Mouse (Mus musculus) gastrocnemius, postnatal 10 days (tissue): ENCODE results near the gene Ly6g6d. TPM values are rescaled to one million over a fixed set of nuclear protein-coding genes. Genes with fewer than 3 reads are reported as not detected.

Experiments used
- DNase-seq: peaks from one replicate; pipeline ENCODE4 v3.0.0; 2021; ENCODE audit warnings: mixed read lengths
- total RNA-seq, 2 experiments: library from RNA; stranded (reverse); gene quantifications; 2 replicates each; pipeline ENCODE4 v1.2.3; 2021

Ly6g6d gene
- total RNA-seq, 2 experiments from 2014 or later: 0.97 TPM; not detected in 1

DNA sequence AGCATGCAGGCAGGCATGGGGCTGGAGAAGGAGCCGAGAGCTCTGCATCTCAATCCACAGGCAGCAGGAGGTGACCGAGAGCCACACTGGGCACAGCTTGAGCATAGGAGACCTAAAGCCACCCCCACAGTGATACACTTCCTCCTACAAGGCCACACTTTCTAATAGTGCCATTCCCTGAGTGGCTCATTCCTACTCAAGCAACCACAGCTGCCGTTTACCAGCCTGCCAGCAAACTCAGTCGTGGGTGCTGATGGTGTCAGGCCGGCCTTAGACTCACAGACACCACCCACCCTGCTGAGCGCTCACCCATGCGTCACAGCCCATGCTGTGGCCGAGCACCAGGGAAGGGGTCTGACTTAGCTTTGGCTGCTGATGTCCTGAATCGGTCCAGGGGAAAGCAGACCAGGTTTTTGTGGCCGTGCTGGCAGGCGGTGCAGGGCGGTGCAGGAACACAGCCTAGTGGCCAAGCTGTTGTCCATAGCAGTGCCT, 19.3 kb upstream of the Ly6g6d start:
- DNase-seq: no peak

DNA sequence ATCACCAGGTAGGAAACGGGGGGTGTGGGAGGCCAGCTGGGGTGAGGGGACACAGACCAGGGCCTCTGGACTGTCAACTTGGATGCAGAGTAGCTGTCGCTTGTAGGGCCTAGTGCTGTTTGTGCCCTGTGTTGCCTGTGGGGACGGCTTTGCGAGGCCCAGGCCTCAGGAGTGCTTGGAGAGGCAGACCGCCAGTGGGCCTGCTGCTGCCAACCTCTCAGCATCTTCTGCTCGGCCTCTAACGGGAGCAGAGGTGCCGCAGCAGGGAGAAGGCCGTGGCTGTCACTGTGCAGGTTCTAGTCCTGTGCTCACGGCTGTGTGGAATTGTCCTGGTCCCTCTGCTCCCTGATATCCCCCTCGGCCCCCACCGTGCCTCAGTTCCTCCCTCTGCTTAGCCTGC, 18.7 kb upstream of the Ly6g6d start:
- no peak for DNase-seq

DNA sequence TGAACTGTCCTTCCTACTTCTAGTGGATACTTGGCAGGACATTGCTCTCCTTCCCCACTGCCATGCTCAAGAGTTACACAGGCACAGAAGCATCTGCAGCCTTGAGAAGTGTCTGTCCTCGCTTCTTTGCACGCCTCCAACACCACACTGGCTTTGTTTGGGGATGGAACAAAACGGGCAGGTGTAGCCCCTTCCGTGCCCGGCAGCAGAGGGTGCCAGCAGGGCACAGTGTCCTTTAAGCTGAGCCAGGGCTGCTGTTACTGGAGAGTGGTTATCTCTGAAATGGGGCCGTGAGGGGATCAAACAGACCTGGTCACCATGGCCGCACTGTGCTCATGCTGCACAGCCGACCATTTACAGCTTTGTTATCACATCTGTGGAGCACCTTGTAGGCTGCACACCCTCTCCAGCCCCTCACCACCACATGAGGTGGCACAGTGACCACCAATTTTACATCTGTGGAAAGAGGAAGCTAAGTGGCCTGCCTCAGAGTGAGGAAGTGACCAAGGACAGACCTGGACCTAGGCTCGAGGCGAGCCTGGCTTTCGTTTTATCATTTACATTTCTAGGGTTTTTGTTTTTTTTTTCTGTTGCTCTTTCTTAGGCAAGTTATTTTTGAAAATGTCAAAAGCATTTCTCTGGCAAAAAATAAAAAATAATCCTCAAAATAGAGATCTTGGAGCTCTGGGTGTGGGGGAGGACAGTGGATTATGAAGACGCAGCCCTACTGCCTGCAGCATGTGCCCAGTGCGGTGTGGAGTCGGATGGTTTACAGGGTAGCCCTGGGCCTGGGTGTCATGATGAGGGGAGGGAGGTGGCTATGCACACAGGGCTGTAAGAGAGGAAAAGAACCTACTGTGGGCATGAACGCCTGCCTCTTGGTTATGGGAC, 16.9 kb upstream of the Ly6g6d start:
- DNase-seq: no peak

DNA sequence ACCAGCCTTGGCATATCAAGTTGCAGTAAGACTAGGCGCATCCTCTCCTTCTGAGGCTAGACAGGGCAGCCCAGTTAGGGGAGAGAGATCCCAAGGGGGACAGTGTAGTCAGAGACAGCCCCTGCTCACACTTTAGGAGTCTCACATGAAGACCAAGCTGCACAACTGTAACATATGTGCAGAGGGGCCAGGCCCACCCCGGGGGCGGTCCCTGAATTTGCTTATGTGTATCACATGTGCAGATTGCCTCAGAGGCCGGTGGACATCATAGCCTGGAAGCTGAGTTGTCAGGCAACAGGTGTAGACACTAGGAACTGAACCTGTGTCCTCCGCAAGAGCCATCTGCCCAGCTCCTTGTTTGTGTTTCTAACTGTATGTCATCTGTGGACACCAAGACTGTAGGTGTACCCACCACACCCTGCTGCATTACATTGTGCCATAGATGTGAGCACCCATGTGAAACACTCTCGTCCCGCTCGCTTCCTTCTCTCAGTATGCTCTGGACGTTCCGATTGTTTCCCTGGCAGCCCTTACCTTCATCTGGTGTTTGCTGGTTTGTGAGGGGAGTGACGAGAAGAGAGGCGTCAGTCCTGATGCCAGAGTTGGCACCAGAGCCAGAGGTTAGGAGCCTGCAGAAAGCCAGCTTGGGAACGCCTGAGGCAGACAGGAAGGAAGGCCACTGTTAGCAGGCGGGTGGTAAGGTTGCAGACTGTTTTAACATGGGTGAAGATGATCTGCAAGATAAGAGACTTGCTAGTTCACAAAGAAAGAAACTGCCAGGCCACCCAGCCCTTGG, 14.7 kb upstream of the Ly6g6d start:
- DNase-seq: no peak

DNA sequence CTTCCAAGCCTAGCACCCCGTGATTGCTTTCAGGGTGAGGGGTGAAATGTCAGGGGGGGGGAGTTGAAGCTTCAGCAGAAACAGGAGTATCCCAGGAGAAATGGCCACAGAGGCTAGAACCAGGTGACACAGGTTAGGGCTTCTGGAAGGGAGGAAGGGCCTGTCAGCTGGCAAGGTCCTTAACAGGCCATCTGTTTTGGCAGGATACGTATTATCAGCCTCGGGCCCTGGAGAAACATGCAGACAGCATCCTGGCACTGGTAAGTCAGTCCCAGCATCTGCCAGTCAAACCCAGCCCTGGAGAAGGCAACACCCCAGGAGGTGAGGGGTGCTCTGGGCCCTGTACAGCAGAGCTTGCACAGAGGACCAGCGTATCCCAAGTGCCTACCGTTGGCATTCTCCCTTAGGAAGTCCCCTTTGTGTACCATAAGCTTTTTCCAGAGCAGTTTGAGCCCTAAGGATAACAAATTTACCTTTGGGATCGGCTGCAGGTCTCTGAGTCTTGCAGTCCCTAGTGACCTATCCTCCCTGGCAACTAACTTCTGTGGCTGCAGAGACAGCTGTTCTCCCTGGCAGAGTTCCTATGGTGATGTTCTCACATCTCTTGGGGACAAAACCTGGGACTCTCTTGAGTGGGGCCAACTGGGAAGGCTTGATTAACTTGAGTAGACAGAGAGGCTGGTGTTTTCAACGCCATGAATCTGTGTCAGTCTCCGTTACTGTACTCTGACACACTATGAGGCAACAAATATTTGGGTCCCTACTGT, 12.5 kb upstream of the Ly6g6d start:
- DNase-seq: no peak

DNA sequence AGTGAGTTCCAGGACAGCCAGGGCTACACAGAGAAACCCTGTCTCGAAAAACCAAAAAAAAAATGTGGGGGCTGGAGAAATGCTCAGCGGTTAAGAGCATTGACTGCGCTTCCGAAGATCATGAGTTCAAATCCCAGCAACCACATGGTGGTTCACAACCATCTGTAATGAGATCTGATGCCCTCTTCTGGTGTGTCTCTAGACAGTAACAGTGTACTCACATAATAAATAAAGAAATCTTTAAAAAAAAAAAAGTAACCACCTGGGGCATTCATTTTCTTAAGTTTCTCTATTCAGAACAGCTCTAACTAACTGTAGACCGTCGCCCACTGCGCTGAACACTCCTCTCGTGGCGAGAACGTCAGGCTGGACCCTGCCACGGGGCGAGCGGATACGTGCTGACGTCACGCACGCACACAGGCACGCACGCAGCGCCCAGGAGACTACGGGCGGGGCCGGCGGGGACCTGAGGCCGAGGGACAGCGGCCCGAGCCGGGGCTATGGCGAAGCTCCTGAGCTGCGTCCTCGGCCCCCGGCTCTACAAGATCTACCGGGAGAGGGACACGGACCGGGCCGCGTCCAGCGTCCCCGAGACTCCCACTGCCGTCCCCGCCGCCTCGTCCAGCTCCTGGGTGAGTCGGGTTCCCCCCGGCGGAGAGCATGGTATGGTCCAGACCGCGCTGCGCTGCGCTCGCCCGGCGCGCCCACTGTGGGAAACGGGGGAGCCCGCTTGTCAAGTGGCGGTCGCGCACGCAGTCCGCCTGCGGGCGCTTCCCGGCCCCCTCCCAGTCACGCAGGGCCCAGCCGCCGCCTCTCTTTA, 11.2 kb upstream of the Ly6g6d start, which contains the start of gene Abhd16a:
Gene Abhd16a (plus strand): TSS at position 439 of the 820 bp plus-strand sequence.
- peak; percentile 93 for DNase-seq

DNA sequence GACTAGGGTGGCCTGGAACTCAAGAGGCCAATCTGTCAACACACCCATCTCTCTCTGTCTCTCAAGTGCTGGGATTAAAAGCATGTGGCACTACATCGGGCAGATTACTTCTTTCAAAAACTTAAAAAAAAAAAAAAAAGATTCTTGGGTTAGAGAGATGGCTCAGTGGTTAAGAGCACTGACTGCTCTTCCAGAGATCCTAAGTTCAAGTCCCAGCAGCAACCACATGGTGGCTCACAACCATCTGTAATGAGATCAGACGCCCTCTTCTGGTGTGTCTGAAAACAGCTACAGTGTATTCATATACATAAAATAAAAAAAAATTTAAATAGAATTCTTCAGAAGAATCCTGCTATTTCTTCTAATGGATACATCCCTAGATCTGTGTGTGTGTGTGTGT, 10.3 kb upstream of the Ly6g6d start:
- no peak for DNase-seq

DNA sequence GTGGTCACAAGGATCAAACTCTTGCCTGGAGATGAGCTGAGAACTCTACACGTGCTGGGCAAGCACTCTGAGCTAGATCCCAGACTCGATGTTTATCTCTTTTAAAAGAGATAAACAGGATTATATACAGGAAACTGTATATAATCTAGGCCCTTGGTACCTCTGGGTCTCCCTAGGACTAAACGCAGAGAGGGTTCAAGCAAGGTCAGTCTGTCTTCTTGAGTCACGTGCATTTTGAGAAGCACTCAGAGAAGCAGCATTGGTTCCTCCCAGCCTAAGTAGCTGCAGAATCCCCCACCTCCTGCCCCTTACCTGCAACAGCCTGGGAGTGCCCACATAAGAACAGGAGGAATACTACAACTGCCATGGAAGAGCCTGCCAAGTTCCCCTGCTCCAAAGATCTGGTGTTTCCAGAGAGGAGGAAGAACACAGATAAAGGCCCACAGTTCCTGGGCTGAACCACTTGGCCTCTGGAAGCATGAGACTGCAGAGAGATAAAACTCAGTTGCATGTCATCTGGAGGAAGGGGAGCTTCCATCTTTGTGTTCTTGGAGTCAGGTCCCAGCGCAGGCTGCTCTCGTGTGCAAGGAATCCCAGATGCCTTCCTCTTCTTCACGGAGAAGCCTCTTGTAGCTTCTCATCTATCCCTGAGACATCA, 7.5 kb upstream of the Ly6g6d start, which contains the start of gene Ly6g6f:
Gene Ly6g6f (minus strand): TSS at position 403 of the 658 bp plus-strand sequence.
- DNase-seq: no peak

DNA sequence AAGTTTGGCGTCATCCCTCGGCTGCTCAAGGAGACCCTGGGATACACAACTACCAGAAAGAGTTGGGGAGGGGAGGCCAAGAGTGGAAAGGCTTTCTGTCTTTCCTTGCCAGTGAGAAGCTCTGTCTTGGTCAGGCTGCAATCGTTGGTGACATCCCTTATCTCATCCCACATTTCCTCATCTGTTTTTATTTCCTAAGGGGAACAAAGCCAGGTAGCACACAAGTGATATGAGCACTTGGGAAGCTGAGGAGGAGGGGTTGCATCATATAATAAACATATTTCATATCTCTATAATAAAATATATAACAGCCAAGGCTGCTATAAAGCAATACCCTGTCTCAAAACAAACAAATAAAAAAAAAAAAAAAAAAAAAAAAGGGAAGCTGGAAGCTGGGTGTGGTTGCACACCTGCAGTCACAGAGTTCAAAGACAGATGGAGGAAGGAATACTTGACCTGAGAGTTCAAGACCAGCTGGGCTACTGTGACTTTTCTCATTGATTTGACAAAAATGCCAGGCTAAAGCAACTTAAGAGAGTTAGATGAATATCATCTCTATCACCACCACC, 6.1 kb upstream of the Ly6g6d start:
- no peak for DNase-seq

DNA sequence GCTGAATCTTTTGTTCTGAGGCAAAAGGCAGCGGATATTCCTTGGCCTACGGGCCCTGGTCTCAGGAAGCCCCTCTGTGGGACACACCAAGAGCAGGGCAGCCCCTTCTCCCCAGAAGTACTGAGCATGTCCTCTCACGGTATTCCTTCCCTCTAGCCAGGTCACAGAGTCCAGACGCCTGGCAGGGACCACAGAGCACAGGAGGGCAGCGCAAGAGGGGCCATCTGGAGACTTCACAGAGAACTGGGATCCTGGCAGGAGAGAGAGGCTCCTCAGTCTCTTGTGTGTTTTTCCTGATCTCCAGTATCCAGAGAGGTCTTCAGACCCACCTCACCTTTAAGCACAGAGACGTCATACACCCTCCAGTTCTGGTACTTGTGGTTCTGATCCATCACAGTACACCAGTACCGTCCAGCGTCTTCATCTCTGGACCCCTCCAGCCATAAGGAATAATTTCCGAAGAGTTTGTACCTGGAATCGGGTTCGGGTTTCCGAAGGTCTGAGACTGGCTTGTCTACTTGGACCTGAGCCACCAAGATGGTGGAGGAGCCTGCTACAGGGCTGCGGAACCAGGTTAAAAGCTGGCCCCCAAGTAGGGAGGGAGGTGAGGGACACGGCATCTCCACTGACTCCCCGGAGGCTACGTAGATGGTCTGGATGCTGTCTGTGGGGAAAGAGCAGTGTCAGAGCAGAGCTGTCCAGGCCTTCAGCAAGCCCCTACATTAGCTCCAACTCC, 5.1 kb upstream of the Ly6g6d start:
- DNase-seq: no peak

DNA sequence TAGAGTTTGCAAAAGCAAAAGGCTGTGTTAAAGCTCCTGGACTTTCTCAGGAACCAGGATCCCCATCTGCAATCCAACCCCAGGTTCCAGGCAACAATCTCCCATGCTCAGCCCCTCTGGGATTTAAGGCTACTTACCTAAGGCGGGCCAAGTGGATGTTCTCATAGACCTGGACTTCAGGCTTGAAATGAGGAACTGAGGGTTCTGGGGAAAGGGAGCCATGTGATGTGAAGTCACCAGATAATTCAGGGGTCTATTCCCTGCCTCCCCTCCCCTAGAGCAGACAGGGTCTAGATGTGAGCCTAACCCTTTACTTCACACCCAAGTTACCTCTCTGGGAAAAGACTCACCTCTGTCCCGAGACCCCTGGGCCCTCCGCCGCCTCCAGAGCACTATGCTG, 2.8 kb upstream of the Ly6g6d start:
- no peak for DNase-seq

DNA sequence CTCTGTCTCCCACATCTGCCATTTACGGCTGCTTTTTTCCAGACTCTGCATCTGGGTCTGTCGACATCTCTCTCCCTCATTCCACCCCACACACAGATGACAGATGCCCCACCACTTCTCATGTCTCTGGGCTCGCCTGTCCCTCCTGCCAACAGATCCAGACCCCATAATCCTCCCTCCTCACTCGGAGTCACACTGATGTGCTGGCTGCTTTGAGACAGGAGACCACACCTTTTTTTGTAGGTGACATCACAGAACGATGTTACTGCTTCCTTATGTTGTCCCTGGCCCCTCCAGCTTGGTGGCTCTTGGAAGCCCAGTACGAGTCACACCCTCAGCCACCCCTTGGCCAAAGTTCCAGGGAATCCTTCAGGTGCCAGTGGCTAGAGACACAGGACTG, 2.4 kb upstream of the Ly6g6d start:
- DNase-seq: no peak

DNA sequence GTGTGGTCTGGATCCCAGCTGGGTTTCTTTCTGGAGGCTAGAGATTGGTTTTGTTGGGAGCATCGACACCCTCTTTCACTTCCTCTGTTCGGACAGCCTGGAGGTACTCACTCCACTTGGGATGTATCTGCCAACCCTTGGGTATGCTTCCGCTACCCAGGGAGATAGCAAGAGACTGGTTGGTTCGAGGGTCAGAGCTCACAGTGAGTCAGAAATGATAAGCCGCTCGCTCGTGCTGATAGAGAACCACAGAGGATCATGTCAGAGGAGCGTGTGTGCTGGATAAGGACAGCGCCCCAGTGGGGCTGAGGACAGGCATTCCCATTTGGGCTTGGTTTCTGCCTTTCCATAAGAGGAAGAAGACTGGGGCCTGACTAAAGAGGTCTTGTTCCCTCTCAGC, 1.9 kb upstream of the Ly6g6d start:
- DNase-seq: no peak

DNA sequence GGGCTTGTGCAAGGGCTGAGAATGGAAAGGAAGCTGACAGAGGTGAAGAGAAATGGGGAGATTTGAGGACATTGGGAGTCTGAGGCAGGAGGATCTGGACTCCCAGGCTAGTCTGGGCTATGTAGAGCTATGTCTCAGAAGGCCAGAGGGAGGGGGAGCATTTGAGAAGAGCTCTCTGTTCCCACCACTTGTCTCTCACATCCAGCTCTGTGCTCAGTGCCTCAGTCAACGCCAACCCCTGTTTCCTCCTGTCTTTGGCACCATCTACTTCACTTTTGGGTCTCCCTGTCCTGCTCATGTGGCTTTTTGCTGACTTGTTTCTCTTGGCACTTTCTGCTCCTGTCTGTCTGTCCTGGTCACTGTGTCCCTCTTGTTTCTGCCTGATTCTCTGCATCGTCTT, 580 bp downstream of the Ly6g6d start:
- no peak for DNase-seq

DNA sequence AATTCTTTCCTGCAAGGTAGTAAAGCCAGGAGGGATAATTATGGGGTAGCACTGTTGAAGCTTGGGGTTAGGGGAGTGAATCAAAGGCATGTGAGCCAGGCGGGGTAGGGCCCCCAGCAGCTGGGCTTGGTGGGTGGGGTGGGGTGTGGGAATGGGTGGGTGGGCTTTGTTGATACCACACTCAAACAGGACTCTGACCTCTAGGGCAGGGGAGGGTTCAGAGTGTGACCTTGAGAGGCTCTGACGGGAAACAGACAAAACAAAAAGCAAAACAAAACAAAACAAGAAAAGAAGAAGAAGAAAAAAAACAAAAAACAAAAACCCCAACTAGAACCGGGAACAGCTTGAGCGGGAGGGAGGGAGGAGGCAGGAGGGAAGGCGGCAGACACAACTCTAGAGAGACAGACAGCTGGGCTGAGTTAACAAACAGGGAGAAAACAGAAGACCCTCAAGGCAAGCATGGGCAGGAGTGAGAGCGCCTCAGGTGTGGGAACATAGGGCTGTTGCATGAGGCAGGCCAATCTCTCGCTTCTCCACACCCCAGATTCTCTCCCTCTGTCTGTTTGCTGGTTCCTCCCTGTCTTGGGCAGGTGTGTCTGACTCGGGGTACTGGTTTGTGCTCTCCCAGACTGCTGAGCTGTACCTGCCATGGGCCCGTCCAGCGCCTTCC, 1.2 kb downstream of the Ly6g6d start, which contains the start of gene Ly6g6e:
Gene Ly6g6e (plus strand): TSS at position 396 of the 670 bp plus-strand sequence.
- DNase-seq: no peak

DNA sequence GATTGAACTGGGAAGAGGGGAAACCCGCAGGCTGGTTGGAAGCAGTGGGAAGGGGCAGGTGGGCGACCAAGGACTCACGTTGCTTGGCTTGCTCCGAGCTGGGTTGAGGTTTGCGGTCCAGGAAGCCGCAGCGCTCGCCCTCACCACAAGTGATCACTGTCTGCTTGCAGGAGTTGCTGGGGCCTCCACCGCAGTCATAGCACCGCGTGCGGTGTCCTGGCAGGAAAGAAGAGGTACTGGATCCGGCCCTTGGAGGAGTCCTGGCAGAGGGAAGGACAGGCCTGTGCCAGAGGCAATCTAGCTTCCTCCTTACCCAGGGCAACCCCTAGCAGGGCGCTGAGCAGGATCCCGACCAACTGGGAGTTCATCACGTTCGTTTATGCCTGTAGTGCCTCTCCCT, 3.8 kb downstream of the Ly6g6d start:
- no peak for DNase-seq

DNA sequence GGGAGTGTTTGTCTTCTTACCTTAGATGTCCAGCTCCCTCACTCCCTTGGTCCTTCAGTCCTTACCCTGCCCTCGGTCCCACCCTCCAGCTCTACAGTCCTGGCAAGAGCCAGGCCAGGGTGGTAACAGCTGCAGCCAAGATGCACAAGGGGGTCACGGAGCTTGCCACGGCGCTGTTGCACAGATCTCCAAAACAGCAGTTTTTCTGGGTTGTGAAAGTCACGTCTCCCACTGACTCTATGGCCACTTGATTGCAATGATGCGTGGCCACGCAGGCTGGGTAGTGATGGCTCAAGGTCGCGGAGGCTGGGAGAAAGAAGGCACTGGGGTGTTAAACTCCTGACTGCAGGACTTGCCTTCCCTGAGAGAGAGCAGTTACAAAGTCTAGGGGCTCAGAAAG, 6.4 kb downstream of the Ly6g6d start:
- no peak for DNase-seq

DNA sequence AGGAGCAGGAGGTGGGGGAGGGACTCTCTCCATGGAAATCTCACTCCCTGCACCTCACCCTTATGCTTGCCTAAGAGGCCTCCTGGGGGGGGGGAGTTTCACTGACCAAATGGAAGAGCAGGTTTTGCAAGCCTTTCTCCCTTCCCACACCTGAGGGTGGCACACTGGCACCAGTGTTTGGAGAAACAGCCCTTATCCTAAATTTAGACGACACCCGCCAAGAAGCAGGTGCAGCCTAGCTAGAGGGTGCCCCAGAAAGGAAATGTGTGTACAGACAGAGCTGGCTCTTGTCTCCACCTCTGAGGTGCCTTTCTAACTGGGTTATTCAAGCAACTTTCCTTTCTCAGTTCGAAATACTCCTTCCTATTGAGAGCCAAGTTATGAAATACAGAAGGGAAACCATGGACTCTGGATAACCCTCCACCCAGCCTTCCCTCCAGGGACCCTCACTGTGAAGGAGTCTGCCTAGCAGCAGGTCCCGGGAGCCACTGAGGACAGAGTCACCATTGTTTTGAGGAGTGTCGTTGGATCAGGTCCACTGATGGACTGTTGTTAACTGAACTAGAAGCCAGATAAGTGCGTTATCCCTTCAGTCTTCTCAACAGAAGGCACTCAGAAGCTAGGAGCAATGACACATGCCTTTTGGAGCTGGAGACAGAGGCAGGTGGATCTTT, 7.2 kb downstream of the Ly6g6d start:
- no peak for DNase-seq
